Mouse (Mus musculus): ENCODE results near the gene Fbxo17. TPM values are rescaled to one million over a fixed set of nuclear protein-coding genes. Genes with fewer than 3 reads are reported as not detected.

The Fbxo17 gene
- polyA plus RNA-seq, 1 experiment: 3.0 TPM

- peaks cover 4% of the 10 kb centered on the region; the same call in 1 of the 2 replicates for H3K4me1 ChIP-seq (ENCODE audit: control insufficient read depth, insufficient read depth, low read length)
- H3K4me3 ChIP-seq (ENCODE audit: insufficient read depth, low read length): no peak overlapping the region
- no peak for TF ChIP-seq CTCF (IDR thresholded peaks at IDR 0.05; ENCODE audit: extremely low read depth, insufficient read depth, low read length)
- H3K27ac ChIP-seq (ENCODE audit: insufficient read depth, low read length): no peak overlapping the region
Measured at GRCm38 (mm10) chr7:28771867-28772266, 55.3 kb downstream of the Fbxo17 start.

GRCm38 (mm10) chr7:28773163-28773562, 56.6 kb downstream of the Fbxo17 start:
- TF ChIP-seq CTCF (IDR thresholded peaks at IDR 0.05; ENCODE audit: extremely low read depth, insufficient read depth, low read length) (no peak), POLR2A (IDR thresholded peaks at IDR 0.05; ENCODE audit: extremely low read depth, insufficient read depth, low read length) (no peak)
- H3K4me1 ChIP-seq (ENCODE audit: control insufficient read depth, insufficient read depth, low read length): no peaks in the 10 kb centered on the region
- no peak overlapping the region for H3K27ac ChIP-seq (ENCODE audit: insufficient read depth, low read length)
- H3K4me3 ChIP-seq (ENCODE audit: insufficient read depth, low read length): no peak overlapping the region

- TF ChIP-seq POLR2A (IDR thresholded peaks at IDR 0.05; ENCODE audit: extremely low read depth, insufficient read depth, low read length): no peak
- TF ChIP-seq CTCF (IDR thresholded peaks at IDR 0.05; ENCODE audit: extremely low read depth, insufficient read depth, low read length): no peak
- Histone ChIP-seq H3K4me3 (ENCODE audit: insufficient read depth, low read length) (no peak overlapping the region), H3K4me1 (ENCODE audit: control insufficient read depth, insufficient read depth, low read length) (no peaks in the 10 kb centered on the region), H3K27ac (ENCODE audit: insufficient read depth, low read length) (0 out of 2 replicates have a peak overlapping the region, but pooled peaks have one; percentile 40)
Measured at GRCm38 (mm10) chr7:28774164-28774563, 57.6 kb downstream of the Fbxo17 start.

- H3K4me3 ChIP-seq (ENCODE audit: insufficient read depth, low read length): no peak overlapping the region
- no peaks in the 10 kb centered on the region for H3K4me1 ChIP-seq (ENCODE audit: control insufficient read depth, insufficient read depth, low read length)
- TF ChIP-seq POLR2A (IDR thresholded peaks at IDR 0.05; ENCODE audit: extremely low read depth, insufficient read depth, low read length) (no peak), CTCF (IDR thresholded peaks at IDR 0.05; ENCODE audit: extremely low read depth, insufficient read depth, low read length) (no peak)
- no peak overlapping the region for H3K27ac ChIP-seq (ENCODE audit: insufficient read depth, low read length)
Measured at GRCm38 (mm10) chr7:28775129-28775528, 58.5 kb downstream of the Fbxo17 start.

GRCm38 (mm10) chr7:28778825-28779224, 62.2 kb downstream of the Fbxo17 start:
- H3K4me1 ChIP-seq (ENCODE audit: control insufficient read depth, insufficient read depth, low read length): peaks cover 6% of the 10 kb centered on the region; the same call in 1 of the 2 replicates
- H3K4me3 ChIP-seq (ENCODE audit: insufficient read depth, low read length): no peak overlapping the region
- H3K27ac ChIP-seq (ENCODE audit: insufficient read depth, low read length): no peak overlapping the region
- TF ChIP-seq CTCF (IDR thresholded peaks at IDR 0.05; ENCODE audit: extremely low read depth, insufficient read depth, low read length): no peak
- TF ChIP-seq POLR2A (IDR thresholded peaks at IDR 0.05; ENCODE audit: extremely low read depth, insufficient read depth, low read length): no peak

GRCm38 (mm10) chr7:28780067-28780658, 63.6 kb downstream of the Fbxo17 start:
- Histone ChIP-seq H3K4me1 (ENCODE audit: control insufficient read depth, insufficient read depth, low read length) (peaks cover 6% of the 10 kb centered on the region; the same call in 1 of the 2 replicates), H3K4me3 (ENCODE audit: insufficient read depth, low read length) (no peak overlapping the region), H3K27ac (ENCODE audit: insufficient read depth, low read length) (0 out of 2 replicates have a peak overlapping the region, but pooled peaks have one; percentile 0)
- TF ChIP-seq CTCF (IDR thresholded peaks at IDR 0.05; ENCODE audit: extremely low read depth, insufficient read depth, low read length) (peak; percentile 70), POLR2A (IDR thresholded peaks at IDR 0.05; ENCODE audit: extremely low read depth, insufficient read depth, low read length) (no peak)

GRCm38 (mm10) chr7:28780857-28781256, 64.3 kb downstream of the Fbxo17 start:
- H3K4me1 ChIP-seq (ENCODE audit: control insufficient read depth, insufficient read depth, low read length): peaks cover 6% of the 10 kb centered on the region; the same call in 1 of the 2 replicates
- TF ChIP-seq CTCF (IDR thresholded peaks at IDR 0.05; ENCODE audit: extremely low read depth, insufficient read depth, low read length) (no peak), POLR2A (IDR thresholded peaks at IDR 0.05; ENCODE audit: extremely low read depth, insufficient read depth, low read length) (no peak)
- H3K27ac ChIP-seq (ENCODE audit: insufficient read depth, low read length): peak overlapping the region; percentile 78; the same call in 1 of the 2 replicates
- no peak overlapping the region for H3K4me3 ChIP-seq (ENCODE audit: insufficient read depth, low read length)

- H3K27ac ChIP-seq (ENCODE audit: insufficient read depth, low read length): peak overlapping the region; percentile 78; the same call in 1 of the 2 replicates
- no peak for TF ChIP-seq POLR2A (IDR thresholded peaks at IDR 0.05; ENCODE audit: extremely low read depth, insufficient read depth, low read length)
- TF ChIP-seq CTCF (IDR thresholded peaks at IDR 0.05; ENCODE audit: extremely low read depth, insufficient read depth, low read length): no peak
- H3K4me1 ChIP-seq (ENCODE audit: control insufficient read depth, insufficient read depth, low read length): peaks cover 6% of the 10 kb centered on the region; the same call in 1 of the 2 replicates
- H3K4me3 ChIP-seq (ENCODE audit: insufficient read depth, low read length): no peak overlapping the region
Measured at GRCm38 (mm10) chr7:28781261-28781663, 64.7 kb downstream of the Fbxo17 start.

GRCm38 (mm10) chr7:28785161-28785560, 68.6 kb downstream of the Fbxo17 start:
- Histone ChIP-seq H3K4me1 (ENCODE audit: control insufficient read depth, insufficient read depth, low read length) (peaks cover 6% of the 10 kb centered on the region; the same call in 1 of the 2 replicates), H3K4me3 (ENCODE audit: insufficient read depth, low read length) (no peak overlapping the region), H3K27ac (ENCODE audit: insufficient read depth, low read length) (no peak overlapping the region)
- no peak for TF ChIP-seq CTCF (IDR thresholded peaks at IDR 0.05; ENCODE audit: extremely low read depth, insufficient read depth, low read length)
- no peak for TF ChIP-seq POLR2A (IDR thresholded peaks at IDR 0.05; ENCODE audit: extremely low read depth, insufficient read depth, low read length)

Other genes with a start within 250 kb of the Fbxo17 start
- gene Ifnl2, start 206.3 kb upstream of the Fbxo17 start, polyA plus RNA-seq (2012; rRNA removed): not detected in 2 replicates
- not detected in 2 replicates for gene Ifnl3, start 194.0 kb upstream of the Fbxo17 start, polyA plus RNA-seq (2012; rRNA removed)
- gene Sycn, start 175.9 kb upstream of the Fbxo17 start, polyA plus RNA-seq (2012; rRNA removed): not detected in 2 replicates
- gene Nccrp1, start 169.6 kb upstream of the Fbxo17 start, polyA plus RNA-seq (2012; rRNA removed): 0.10 and 0.15 TPM in 2 replicates
- 59.0 and 63.8 TPM in 2 replicates for gene Samd4b, start 118.7 kb upstream of the Fbxo17 start, polyA plus RNA-seq (2012; rRNA removed)
- 8.0 and 8.2 TPM in 2 replicates for gene Pak4, start 118.6 kb upstream of the Fbxo17 start, polyA plus RNA-seq (2012; rRNA removed)
- gene Acp7, start 85.5 kb upstream of the Fbxo17 start, polyA plus RNA-seq (2012; rRNA removed): 0.89 and 1.3 TPM in 2 replicates
- gene Fbxo27, start 24.0 kb upstream of the Fbxo17 start, polyA plus RNA-seq (2012; rRNA removed): 37.5 and 45.6 TPM in 2 replicates
- 94.0 and 104 TPM in 2 replicates for gene Mrps12, start 25.0 kb downstream of the Fbxo17 start, polyA plus RNA-seq (2012; rRNA removed)
- gene Sars2, start 25.2 kb downstream of the Fbxo17 start, polyA plus RNA-seq (2012; rRNA removed): 15.2 and 15.5 TPM in 2 replicates
- 2.9 and 4.5 TPM in 2 replicates for gene Ccer2, start 39.4 kb downstream of the Fbxo17 start, polyA plus RNA-seq (2012; rRNA removed)
- 267 and 291 TPM in 2 replicates for gene Sirt2, start 49.9 kb downstream of the Fbxo17 start, polyA plus RNA-seq (2012; rRNA removed)
- 34.0 and 36.4 TPM in 2 replicates for gene Nfkbib, start 50.7 kb downstream of the Fbxo17 start, polyA plus RNA-seq (2012; rRNA removed)
- gene Rinl, start 72.2 kb downstream of the Fbxo17 start, polyA plus RNA-seq (2012; rRNA removed): 2.3 and 2.4 TPM in 2 replicates
- 350 and 362 TPM in 2 replicates for gene Hnrnpl, start 91.7 kb downstream of the Fbxo17 start, polyA plus RNA-seq (2012; rRNA removed)
- 90.4 and 92.9 TPM in 2 replicates for gene Ech1, start 108.4 kb downstream of the Fbxo17 start, polyA plus RNA-seq (2012; rRNA removed)
- 8.2 and 9.5 TPM in 2 replicates for gene Lgals4, start 117.0 kb downstream of the Fbxo17 start, polyA plus RNA-seq (2012; rRNA removed)
- gene Lgals7, start 147.0 kb downstream of the Fbxo17 start, polyA plus RNA-seq (2012; rRNA removed): 1.2 and 1.3 TPM in 2 replicates
- gene Capn12, start 164.6 kb downstream of the Fbxo17 start, polyA plus RNA-seq (2012; rRNA removed): 1.2 and 1.8 TPM in 2 replicates
- gene Actn4, start 245.5 kb downstream of the Fbxo17 start, polyA plus RNA-seq (2012; rRNA removed): 170 and 178 TPM in 2 replicates